Mouse (Mus musculus): ENCODE measurements around the gene Prg2.

Prg2 gene

GRCm38 (mm10) chr2:84980188-84980587 is at the start of gene Prg2:
TSS of gene Prg2 (plus strand) at chr2:84980461.
- no peak for DNase-seq

- DNase-seq = no peak
These were observed 46.1 kb upstream of the Prg2 start for GRCm38 (mm10) chr2:84933992-84934648.

GRCm38 (mm10) chr2:84934649-84935007 is 45.6 kb upstream of the Prg2 start:
- no peak for DNase-seq

- DNase-seq = no peak
These were observed 45.2 kb upstream of the Prg2 start for GRCm38 (mm10) chr2:84935065-84935464.

DNA sequence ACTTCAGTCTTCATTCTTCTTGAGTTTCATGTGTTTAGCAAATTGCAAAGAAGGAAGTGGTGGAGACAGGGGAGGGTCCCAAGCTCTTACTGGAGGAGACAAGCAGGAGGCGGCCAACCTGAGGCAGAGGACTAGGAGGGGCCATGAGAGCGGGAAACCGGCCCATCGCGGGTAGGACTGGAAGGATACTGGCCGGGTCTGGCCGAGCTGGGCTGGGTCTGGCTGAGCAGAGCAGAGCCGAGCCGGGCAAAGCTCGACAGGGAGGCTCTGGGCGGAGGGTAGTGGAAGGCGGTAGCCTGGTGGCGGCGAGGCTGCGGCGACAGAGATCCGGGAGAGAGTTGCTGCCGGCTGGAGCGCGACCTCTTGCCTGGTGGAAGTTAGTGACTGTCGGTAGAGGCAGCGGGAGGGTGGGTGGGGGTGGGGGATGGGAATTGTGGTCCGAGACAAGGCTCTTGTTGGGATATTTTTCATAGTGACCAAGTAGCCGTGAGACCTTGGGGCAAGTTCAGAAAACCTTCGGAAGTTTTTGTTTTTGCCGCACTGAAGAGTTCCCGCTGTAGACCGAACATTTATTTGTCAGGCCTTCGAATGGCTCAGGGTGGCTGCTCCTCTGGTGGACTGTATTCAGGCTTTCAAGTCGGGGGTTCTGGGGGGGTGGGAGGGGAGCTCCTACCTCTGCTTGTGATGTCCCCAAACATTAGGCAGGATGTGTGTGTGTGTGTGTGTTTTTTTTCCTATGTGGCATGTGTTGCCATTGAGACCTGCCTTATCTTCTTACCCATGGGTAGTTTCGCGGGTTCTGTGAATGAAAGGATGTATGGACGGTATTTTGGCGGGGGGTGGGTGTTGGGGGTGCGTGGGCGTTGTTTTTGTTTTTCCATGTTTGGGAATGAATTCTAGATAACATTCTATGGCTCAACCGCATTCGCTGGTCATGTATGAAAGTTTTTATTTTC is 43.5 kb upstream of the Prg2 start, which contains the start of gene Slc43a3:
Slc43a3 (plus strand) TSS at position 106 of the 956 bp plus-strand sequence.
- peak; percentile 89 to 92 for DNase-seq

GRCm38 (mm10) chr2:84937491-84938150 is 42.6 kb upstream of the Prg2 start:
- DNase-seq = peak in 1 of 2 experiments; percentile 50

DNA sequence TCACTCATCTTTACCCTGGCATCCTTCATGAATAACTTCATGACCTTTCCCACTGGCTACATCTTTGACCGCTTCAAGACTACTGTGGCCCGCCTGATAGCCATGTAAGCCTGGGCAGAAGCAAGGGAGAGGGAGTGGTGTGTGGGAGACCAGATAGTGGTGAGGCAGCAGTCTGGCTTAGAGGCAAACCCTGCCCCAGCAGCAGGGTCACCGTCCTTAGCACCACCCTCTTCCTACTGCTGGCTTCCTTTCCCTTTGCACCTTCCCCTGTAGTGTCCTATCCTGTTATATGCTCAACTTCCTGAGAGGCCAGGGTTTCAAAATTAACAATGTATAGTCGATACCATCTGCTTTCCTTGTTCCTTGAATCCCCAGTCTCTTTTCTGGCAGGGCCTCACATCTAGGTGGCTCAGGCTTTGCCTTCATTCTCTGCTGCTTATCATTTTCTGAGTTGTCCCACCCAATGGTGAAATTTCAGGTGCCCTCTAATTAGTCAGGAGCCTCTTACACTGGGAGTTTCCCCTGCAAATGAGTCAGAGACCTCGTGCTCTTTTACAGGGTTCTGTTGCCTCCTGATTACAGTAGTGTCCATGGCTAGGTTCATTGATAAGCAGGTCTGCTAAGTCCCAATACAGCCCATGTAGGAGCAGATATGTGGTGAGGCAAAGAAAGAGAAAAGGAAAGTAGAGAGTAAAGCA is 41.9 kb upstream of the Prg2 start:
- peak; percentile 54 to 69 for DNase-seq

DNA sequence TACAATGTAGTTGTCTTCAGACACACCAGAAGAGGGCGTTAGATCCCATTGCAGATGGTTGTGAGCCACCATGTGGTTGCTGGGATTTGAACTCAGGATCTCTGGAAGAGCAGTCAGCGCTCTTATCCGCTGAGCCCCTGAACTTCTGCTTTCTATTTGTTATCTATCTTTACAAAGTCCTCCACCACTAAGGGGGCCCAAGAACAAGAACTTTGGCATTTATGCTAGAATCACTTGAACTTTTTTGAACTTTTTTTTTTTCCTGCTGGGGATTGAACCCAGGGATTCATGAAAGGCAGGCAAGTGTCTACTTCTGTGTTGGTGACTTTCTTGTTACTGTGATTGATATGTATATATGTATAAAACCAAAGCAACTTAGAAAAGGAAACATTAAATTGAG is 41.0 kb upstream of the Prg2 start:
- DNase-seq = no peak

- DNase-seq = no peak
These were observed 40.5 kb upstream of the Prg2 start for GRCm38 (mm10) chr2:84939711-84940110.

GRCm38 (mm10) chr2:84941332-84941731 is 38.9 kb upstream of the Prg2 start:
- DNase-seq = peak in 1 of 2 experiments; percentile 33

- DNase-seq = no peak
These were observed 38.5 kb upstream of the Prg2 start for GRCm38 (mm10) chr2:84941795-84942194.

- DNase-seq = peak in 1 of 2 experiments; percentile 12
These were observed 33.0 kb upstream of the Prg2 start for GRCm38 (mm10) chr2:84947154-84947771.

- no peak for DNase-seq
These were observed 32.0 kb upstream of the Prg2 start for GRCm38 (mm10) chr2:84948252-84948651.

DNA sequence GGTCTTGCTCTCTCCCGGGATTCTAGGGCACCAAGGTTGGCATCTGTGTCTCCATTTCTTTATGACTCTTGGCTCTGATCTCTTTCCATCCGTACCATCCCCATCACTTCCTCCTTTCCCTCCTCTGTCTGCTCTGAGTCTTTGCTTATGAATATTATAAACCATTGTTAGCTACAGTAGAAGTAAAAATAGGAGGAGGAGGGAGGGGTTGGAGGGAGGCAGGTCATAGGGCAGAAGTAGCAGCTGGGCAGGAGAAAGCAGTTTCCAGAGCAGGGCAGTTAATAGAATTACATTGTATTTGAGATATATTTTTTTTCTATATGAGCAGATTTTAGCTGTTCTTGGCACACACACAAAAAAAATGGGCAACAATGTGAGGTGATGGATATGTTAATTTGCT is 31.5 kb upstream of the Prg2 start:
- DNase-seq = no peak

DNA sequence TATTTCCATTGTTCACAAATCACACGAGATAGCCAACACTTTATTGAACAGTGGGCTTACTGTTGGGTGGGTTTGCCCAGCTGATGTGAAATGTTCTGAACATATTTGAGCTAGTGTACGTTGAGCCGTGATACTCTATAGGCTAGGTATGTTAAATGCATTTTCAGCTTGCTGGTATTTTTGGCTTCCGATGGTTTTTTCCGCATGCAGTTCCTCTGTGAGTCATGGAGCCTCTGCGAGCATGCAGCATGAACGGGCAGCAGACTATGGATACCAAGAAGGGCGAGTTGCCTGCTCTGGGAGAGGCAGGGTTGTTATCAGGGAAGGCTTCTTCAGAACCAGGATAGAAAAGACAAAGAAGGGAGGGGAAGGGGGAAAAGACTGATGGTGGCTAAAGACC is 29.2 kb upstream of the Prg2 start:
- no peak for DNase-seq

- no peak for DNase-seq
These were observed 28.0 kb upstream of the Prg2 start for GRCm38 (mm10) chr2:84952251-84952650.

DNA sequence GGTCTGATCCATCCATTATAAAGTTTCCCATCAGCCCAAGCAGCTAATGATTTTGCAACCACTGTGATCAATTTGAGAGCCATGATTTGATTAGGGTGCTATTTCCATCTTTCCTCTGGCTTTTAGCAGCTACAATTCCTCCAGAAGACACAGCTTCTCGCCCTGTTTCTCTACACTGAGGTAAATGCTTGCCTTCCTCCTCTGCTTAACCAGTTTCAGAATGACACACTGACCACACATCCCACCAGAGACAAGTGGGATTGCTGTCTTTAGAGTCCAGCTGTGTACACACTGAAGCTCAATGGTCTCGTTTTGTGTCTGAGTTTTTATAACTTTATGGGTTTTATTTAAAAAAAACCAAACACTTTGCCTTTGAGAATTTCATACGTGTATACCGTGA is 27.6 kb upstream of the Prg2 start:
- no peak for DNase-seq

GRCm38 (mm10) chr2:84955435-84955834 is 24.8 kb upstream of the Prg2 start:
- DNase-seq = no peak

DNA sequence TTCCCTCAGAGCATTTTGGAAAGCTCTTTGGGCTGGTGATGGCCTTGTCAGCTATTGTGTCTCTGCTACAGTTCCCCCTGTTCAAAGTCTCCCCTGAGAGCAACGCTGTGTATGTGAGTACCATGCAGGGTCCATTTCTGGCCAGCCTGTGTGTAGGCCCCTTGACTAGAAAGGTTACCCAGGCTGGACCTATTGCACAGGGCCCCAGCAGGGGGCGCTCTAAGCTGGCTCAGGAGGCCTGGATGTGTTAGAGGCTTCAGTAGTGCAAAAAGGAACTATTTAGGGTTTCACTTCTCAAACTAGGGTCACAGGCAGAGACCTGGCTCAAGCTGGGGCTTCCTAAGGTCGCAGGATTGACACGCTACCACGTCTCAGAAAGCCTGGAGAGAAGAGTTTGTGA is 24.0 kb upstream of the Prg2 start:
- DNase-seq = peak; percentile 39 to 52

GRCm38 (mm10) chr2:84958588-84959264 is 21.5 kb upstream of the Prg2 start:
- no peak for DNase-seq

DNA sequence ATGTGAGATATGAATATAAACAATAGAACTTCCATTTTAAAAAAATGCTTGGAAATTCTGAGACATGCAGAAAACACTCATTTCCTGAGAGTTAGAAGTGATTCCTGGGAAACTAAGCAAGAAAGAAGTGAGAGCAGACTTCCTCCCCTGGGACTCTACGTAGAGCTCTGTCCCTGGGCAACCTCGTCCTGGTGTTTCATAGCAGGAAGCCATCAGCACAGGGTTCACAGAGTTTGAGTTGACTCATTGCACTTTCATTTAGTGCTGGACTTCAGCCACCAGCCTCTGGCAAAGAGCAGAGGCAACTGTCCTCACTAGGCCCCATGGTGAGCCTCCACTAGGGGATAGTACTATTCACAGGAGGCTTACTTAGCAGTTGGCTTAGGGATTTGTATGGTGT is 19.0 kb upstream of the Prg2 start:
- DNase-seq = peak; percentile 37 to 65

GRCm38 (mm10) chr2:84961901-84962300 is 18.4 kb upstream of the Prg2 start:
- no peak for DNase-seq
